Mouse (Mus musculus) frontal cortex, adult (tissue): ENCODE data around the gene Tbrg1.
A peak's percentile ranks its signal among the peaks of the same experiment; 100 is the strongest.

ENCODE experiments used
- ATAC-seq: cut with Nextera tagmentation; 2 replicates; pipeline ENCODE4 v1.9.2; 2017; ENCODE audit warnings: mild to moderate bottlenecking, moderate library complexity, mixed read lengths; ENCODE audit not compliant: low TSS enrichment

Gene Tbrg1

DNA sequence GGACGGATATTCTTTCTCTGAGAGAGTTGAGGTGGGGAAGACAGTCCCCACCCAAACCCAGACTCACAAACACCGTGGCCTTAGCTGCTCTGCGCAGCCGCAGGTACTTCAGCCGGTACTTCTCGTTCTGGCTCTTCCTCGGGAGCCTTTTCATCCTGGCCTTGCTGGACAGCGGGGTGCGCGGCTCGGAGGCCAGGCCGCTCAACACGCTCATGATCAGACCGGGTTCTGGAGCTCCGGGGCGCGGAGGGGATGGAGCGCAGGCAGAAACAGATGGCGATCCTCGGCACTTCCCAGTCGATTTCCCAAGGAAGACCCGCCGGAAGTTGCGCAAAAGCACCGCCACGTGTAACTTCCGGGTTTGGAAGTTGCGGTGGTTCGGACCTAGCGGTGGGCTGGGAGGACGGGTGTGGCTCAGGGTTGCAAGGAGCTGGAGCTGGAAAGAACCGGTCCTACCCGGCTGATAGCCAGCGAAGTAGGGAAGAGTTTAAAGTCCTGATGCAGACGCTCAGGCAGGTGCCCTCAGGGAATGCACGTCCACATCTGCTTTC is at the start of gene Tbrg1:
Gene Tbrg1 (minus strand): TSS at position 382 of the 551 bp plus-strand sequence.
- ATAC-seq: peak; percentile 86

DNA sequence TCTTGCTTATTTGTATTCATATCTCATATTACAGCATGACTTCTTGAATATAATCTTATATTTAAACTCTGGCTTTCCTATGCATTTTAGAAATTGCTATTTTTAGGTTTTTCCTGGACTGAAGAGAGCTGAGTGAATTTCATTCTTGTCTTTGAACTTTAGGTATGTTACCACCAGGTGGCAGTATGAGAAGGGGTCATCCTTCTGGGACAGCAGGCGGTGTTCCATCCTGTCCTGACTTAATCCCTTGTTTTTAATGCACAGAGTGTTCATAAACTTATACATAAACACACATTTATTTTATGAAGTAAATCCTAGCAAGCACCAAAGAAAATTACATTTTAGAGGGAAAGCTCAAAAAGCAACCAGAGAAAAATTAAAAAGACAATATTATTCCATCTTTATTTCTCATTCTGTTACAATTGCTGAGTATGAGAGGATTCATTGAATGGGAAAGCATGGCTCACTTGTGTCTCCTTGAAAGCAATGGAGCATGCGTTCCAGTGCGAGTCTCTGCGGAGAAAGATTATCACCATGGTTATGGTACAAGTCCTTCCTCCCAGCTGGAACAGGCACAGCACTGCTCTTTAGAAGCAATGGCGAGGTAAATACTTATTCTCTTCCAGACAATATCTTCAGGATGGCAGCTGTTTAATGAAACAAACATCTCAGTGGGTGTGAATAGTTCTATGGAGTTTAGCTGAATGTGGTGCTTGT is 33.0 kb upstream of the Tbrg1 start:
- peak; percentile 62; the same call in 1 of the 2 replicates for ATAC-seq

DNA sequence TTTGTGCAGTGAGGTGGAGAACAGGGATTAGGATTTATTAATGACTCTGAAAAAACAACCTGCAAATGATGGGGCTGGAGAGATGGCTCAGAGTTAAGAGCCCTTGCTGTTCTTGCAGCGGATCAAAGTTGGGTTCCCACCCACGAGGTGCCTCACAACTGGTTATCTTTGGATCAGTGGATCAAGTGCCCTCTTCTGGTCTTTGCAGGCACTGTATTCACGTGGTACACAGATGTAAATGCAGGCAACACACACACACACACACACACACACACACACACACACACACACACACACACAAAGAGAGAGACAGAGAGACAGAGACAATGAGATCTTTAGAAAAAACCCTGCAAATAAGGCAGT is 30.8 kb upstream of the Tbrg1 start:
- ATAC-seq: peak; percentile 31; the same call in 1 of the 2 replicates

DNA sequence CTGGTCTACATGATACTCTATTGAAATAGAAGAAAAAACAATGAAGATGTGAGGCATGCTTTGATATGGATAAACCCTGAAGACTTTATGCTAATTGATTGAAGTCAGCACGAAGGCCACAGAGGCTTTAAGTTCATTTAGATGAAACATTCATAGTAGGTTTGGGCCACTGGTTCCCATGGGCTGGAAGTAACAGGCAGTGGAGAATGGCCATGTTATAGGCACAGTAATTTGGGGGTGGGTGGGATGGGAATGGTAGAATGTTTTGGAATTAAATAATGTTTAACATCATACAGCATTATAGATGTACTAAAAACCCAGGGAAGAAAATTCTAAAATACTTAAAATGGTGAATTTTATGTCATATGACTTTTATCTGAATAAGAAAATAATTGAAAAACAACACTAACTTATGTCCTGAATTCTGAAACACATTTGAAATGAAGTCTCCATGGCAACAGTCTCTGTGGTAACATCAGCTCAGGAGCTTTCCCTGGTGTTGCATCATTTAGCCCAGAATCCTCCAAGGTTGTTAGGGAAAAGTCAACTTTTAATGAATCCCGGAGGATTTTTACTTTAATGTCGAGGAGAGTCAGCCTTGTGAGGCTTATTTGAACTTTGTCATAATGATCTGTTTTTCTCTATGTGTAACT is 30.3 kb upstream of the Tbrg1 start:
- peak; percentile 87 for ATAC-seq

DNA sequence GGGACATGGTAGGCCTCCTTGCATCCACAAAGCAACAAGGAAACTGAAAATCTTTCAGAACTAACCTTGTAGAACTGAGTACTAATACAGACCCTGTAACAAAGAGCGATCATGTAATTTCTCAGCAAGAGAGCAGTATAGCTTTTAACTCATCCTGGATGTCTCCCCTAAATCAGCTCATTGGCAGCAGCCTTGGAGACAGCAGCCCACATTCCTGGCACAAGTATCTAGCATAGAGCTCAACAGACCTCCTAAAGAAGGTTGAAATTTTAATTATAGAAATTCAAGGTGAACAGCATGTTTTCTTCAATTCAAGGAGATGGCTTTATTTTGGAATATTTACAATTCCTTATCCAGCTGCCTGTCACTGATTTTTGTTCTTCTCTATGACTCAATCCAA is 24.0 kb upstream of the Tbrg1 start:
- ATAC-seq: peak; percentile 96

DNA sequence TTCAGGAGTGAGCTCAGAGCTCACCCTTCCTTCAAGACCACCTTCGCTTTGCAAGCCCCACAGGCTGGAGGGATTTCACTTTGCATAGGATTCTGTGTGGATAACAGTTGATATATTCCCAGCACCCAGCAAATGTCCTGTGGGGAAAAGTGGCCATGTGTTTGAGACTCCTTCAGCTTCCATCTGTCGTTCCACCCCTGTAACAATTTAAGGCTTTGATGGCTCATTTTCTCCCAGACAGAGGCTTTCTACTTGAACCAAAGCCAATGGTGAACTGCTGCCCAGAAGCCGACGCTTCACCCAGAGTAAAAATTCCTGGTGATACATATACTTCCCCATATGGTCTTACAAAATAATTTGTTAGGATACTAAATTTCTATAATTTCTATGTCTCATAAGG is 18.2 kb upstream of the Tbrg1 start:
- peak; percentile 92 for ATAC-seq

DNA sequence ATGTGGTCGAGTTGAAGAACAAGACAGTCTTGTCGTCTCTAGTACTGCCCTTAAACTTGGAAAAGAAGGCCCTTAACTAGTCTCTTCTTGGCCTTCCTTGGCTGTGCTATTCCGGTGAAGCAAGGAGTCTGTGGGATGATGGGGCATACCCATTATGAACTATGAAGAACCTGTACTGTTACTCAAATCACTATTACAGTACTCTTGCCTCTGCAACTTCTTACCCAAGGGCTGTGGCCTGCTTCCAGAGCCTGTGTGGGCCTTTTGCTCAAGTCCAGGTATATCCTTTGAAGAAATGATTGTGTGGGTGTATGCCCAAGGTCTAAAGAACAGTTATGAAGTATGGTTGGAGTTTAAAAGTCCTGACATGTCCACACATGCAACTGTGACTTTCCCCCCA is 13.1 kb upstream of the Tbrg1 start:
- no peak for ATAC-seq

DNA sequence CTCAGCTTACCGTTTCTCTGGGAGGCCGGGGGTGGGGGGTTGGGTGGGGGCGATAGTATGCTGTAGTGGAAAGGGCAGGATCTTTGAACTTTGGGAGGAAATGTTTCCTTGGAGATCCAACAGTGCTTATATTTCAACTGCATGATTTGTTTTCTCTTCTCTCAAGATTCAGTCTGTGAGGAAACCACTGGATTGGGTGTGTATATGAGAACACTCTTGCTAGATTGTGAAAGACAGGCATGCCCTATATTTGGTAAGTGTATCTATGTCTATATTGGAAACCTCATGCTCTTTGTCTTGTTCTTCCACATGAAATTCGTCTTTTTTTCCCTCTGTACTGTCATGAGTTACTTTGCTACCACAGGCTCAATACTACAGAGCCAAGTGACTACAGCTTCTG is 12.6 kb upstream of the Tbrg1 start:
- no peak for ATAC-seq

DNA sequence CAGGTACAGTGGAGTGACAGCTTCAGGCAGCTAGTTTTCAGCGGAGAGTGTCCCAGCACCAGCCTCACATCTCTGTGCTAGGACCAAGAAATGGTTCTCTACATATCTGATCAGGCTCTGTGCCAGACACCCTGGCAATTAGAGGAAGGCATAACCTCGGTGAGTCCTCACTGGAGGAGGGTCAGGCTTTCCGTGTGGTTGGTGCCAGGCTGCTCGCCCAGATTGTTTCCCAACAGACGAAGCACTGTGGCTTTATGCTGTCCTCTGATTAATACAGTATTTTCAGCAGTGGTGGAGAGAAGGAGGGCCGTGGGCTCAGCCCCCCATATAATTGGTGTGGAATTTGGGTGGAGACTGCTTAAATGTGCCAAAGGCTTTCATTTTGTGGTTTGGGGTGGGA is 12.0 kb upstream of the Tbrg1 start, which contains the start of gene Panx3:
Gene Panx3 (minus strand): TSS at position 121 of the 400 bp plus-strand sequence.
- ATAC-seq: no peak

DNA sequence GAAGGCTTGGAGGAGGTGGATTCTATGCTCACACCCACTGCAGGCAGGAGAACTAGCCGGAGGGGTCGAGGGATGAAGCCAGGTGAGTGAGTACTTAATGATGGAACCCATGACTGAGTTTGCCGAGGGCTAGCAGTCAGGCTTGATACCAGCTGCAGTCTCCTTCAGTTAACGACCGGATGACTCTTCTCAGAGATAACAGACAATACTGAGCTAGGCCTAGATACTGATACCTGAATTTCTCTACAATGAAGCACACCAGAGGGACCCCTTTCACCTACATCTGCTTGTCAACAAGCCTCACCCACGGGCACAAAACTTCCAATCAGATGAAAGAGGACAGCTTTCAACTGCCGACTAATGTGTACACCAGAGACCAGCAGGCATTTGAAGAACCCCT is 8.9 kb upstream of the Tbrg1 start:
- ATAC-seq: no peak

DNA sequence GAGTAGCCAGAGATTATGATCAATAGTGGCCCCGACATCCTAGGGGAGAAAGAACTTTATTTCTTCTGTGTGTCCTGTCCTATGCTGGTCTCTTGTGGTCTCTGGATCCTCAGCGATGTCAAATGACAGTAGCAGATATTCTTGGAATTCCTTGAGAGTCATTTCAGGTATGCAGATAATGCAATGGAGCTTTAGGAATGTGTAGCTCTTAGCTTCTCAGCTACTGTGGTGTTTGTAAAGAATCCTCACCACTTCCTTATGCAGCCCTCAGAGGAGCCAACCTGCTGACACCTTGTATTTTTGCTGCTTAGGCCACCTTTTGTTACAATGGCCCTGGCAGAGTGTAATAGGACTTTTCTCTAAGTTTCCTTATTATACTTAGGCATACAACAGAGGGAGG is 7.5 kb upstream of the Tbrg1 start:
- ATAC-seq: no peak

DNA sequence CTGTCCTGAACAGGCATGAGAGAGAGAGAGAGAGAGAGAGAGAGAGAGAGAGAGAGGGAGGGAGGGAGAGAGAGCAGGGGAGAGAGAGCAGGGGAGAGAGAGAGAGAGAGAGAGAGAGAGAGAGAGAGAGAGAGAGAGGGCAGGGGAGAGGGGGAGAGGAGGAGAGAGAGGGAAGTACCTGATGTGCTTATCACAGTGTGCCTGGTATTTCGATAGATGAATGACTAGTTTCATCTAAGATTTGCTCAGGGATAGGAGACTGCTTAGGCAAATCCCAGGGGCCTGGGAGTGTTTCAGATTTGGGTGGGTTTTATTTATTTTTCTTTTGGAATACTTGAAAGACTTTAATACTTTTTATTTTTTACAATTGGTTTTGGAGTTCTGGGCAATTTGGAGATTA is 6.1 kb upstream of the Tbrg1 start:
- no peak for ATAC-seq

DNA sequence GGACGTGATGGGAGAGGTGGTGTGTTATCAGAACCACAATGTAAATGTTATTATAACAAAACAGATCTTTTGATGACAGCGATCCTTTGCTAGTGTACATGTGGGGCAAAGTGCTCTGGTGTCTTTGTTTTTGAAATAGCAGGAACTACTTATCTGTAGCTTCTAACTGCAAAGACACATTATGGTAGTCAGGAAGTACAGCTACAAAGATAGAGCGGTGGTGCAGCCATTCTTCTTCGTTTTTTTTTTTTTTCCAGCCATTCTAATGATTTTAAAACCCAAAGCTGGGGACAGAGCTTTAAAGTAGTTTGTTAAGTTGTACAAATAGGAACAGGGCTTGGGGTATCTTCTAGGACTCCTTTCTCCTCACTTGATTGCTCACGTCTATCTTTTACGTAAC is 2.3 kb upstream of the Tbrg1 start:
- ATAC-seq: no peak

DNA sequence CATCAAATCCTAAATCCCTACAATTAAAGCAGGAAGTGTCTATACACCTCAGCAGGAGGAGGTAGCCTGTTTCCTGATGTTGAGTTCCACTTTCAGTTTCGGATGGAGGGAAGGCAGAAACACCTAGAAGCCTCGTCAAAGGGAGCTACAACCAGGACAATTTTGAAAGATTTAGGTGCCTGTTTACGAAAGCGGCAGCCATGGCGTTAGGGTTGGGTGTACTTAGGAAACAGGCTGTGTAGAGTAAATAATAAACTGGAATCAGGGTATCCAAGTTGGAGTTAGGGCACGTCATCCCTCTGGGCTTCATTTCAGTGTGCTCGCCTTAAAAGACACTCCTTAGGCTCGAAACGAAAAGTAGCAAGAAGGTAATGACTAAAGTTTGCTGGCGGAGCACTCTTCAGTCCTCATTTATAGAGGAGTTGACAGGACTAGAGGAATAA is 652 bp downstream of the Tbrg1 start:
- ATAC-seq: peak; percentile 22

DNA sequence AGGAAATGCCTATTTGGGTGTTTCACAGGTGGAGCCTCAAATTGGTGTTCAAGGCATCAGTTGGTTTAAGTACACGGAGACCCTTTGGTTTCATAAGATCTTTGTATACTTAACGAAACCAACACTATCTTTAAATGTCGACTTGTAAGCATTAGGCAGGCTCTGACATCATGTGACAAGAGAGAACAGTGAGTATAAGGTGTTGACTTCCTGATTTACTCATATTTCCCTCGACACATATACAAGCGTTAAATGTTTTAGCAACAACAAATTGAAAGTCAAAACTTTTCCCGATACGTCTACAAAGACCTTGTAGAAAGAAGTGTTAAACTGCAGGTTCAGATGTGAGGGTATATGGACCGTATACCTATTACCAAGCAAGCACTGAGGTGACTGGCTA is 1.2 kb downstream of the Tbrg1 start:
- no peak for ATAC-seq

DNA sequence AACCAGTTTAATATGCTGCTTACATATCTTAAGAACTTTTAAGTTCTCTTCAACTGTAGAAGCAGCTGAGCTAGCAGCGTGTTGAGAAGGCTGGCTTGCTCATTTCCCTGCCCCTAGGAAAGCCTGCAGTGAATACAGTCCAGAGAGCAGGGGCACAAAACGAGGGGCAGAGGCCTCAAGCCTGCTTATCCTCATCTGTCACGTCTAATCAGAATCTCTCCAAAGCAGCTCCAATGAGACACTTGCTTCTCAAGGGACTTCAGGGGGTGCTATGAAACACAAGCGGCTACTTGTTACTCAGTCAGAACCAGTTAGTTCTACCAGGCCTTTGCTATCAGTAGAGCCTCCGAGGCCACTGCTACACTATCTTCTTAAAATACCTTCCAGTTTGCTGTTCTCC is 3.3 kb downstream of the Tbrg1 start:
- ATAC-seq: no peak

DNA sequence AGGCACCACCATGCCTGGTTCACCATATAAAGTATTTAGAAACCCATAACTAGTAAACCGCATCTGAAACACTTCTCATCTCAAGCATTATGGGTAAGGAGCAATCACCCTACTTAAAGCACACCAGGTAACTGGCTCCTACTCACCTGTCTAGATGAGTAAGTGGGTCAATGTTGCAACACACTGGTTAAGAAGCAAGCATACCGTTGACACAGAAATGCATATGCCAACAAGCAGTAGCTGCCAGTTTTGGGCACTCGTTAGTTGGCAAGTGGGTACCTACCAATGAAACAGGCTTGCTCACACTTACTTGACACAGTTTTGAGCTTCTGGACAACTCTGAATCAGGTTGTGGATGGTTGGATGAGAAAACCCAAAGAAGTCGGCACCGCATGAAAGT is 6.5 kb downstream of the Tbrg1 start:
- ATAC-seq: peak; percentile 12; the same call in 1 of the 2 replicates

DNA sequence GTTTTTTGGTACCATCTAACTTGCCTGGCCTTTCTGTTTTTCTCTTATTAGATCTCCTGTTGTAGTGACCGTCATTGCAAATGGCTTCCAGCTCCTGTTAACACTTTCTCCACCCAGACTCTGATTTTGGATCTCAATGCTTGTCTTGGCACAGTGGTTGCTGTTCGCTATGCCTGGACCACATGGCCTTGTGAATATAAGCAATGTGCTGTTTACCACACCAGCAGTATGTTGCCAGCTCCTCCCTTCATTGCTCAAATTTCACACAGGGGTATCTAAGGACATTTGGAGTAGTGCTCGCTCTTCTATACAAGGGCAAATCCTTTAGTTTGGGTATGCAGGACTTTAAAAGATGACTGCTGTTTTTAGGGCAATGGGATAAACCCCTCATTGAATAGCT is 10.9 kb downstream of the Tbrg1 start:
- ATAC-seq: no peak

DNA sequence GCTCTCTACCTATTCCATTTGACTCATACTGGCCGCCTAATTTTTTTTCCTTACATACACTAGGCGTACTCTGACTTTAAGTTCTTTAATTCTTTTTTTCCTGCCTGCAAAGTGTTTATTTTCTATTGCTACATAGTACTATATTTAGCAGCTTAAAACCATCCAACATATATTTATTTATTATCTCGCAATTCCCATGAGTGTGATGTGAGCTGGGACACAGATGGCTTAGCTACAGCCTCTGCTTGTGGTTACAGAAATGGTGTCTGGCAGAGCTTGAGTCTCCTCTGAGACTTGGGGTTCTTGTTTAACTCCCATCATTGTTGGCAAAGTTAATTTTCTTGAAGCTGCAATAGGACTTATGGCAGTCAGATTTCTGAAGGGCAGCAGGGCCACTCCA is 18.4 kb downstream of the Tbrg1 start:
- ATAC-seq: no peak

DNA sequence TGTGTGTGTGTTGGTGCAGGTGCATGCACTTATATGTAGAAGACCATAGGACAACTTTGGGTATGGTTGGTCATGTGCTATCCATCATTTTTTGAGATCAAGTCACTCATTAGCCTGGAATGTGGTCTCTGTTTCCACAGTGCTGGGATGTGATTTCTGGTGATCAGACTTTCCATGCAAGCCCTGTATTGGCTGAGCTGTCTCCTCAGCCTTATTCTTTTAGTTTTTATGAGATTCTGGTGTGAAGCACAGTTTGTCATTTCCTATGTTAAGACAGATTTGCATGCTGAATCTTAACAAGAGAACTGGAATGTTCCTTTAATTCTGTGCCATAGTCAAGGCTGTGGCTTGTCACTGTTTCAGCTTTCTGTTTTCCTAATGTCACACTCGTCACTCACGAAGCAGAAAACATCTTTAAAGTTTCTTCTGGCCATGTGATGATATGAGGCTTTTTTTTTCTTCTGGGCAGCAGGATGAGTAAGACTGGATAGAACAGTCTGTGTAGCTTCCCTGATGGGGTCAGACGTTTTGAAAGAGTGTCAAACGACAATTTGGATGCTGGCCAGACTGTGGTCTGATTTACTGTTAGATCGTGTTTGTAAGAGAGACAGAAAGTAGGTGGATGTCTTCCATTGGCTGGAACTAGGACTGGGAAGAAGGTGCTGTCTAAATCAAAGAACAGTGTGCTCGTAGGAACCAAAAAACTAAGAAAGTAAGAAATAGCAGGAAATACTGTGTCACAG is 20.1 kb downstream of the Tbrg1 start:
- peak; percentile 66; the same call in 1 of the 2 replicates for ATAC-seq

DNA sequence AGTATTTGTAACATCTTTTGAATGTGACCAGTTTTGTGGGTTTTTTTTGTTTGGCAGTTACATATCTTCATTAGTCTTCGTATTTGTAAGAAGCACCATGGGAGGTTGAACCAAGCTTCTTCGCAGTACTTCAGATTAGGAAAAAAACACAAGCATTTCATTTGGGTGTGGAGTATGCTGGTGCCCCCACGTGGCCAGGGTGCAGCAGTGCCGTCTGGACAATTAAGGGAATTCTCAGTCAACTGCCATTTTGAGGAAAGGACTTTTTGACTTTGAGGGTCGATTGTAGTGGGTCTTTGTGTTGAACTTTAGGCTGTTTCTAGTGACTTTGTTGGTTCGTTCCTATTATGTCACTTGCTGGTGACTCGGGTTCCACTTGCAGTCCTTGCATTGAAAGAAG is 20.8 kb downstream of the Tbrg1 start:
- peak; percentile 71 for ATAC-seq

DNA sequence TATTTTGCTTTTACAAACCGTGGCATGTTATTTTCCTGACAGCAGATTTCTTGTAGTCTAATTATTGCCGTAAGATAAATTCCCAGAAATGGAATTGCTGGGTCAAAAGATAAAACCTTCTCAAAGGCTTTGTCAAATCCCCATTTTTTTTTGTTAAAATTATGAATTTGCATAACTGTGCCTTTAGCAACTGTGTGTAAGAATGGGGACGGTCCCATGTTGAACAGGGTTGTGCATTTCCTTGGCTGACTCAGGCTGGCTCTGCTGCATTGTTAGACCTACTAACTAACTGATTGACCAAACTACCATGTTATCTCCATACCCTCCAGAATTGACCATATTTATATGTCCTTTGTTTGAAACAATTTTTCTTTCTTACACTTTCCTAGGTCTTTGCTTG is 22.8 kb downstream of the Tbrg1 start:
- ATAC-seq: no peak

DNA sequence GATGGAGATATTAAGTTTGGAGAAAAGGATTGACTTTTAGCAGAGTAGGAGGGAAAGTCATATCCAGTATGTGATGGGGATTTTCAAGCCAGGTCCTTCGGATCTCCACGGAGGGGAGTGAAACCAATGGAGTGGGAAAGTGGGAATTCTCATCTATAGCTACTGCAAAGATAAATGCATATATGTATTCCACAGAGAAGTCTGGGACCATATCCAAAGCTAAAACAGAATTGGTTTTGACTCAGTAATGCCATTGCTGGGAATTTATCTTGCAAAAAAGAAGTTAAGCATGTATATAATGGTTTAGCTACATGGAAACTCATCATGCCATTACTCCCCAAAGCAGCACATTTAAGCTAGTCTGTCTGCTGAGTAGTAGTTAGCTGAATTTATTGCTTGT is 24.8 kb downstream of the Tbrg1 start:
- peak; percentile 50 for ATAC-seq
